Mouse (Mus musculus) intestine, embryonic 15.5 days (tissue): Measurements from ENCODE around the gene Mllt11. TPM values are rescaled to one million over a fixed set of nuclear protein-coding genes. Genes with fewer than 3 reads are reported as not detected.
A peak's percentile ranks its signal among the peaks of the same experiment; 100 is the strongest.

Experiments used
- ATAC-seq: fragments of 200-750 bp; cut with Nextera tagmentation; 2 replicates; pipeline ENCODE4 v1.8.0; 2017; ENCODE audit warnings: moderate TSS enrichment, moderate library complexity
- H3K27ac ChIP-seq: fragments of 300-500 bp; sonication (generic); 2 replicates; pipeline ENCODE4 v1.5.1; 2015; ENCODE audit warnings: mild to moderate bottlenecking, inconsistent platforms
- H3K27me3 ChIP-seq: fragments of 300-500 bp; sonication (generic); replicated peaks from 2 replicates; pipeline ENCODE4 v1.6.1; 2015; ENCODE audit warnings: inconsistent platforms
- H3K36me3 ChIP-seq: fragments of 300-500 bp; sonication (generic); 2 replicates; pipeline ENCODE4 v1.6.1; 2015; ENCODE audit warnings: inconsistent platforms
- H3K4me1 ChIP-seq: fragments of 300-500 bp; sonication (generic); replicated peaks from 2 replicates; pipeline ENCODE4 v1.6.1; 2015; ENCODE audit warnings: inconsistent platforms
- H3K4me2 ChIP-seq: fragments of 300-500 bp; sonication (generic); replicated peaks from 2 replicates; pipeline ENCODE4 v1.6.1; 2015; ENCODE audit warnings: mild to moderate bottlenecking, inconsistent platforms
- H3K4me3 ChIP-seq: fragments of 300-500 bp; sonication (generic); replicated peaks from 2 replicates; pipeline ENCODE4 v1.5.1; 2015; ENCODE audit warnings: inconsistent platforms
- H3K9ac ChIP-seq: fragments of 300-500 bp; sonication (generic); 2 replicates; pipeline ENCODE4 v1.6.1; 2015; ENCODE audit warnings: inconsistent platforms
- H3K9me3 ChIP-seq: fragments of 300-500 bp; sonication (generic); 2 replicates; pipeline ENCODE4 v1.6.1; 2016; ENCODE audit warnings: inconsistent platforms
- WGBS: fragments of 180-500 bp; shearing (Covaris S2); methylation state at CpG from one replicate; pipeline ENCODE4 v1.1.7; 2015; 5-methylcytosine and 5-hydroxymethylcytosine counted together
- polyA plus RNA-seq: library from polyadenylated mRNA; unstranded; fragments of >200 nt; fragmentation: Nextera tagmentation; extraction: Ambion mirVana; gene quantifications from 2 replicates; pipeline ENCODE4 v1.2.1, GENCODE M21; 2015

Gene Mllt11
- 19.0 and 20.2 TPM in 2 replicates for polyA plus RNA-seq

DNA sequence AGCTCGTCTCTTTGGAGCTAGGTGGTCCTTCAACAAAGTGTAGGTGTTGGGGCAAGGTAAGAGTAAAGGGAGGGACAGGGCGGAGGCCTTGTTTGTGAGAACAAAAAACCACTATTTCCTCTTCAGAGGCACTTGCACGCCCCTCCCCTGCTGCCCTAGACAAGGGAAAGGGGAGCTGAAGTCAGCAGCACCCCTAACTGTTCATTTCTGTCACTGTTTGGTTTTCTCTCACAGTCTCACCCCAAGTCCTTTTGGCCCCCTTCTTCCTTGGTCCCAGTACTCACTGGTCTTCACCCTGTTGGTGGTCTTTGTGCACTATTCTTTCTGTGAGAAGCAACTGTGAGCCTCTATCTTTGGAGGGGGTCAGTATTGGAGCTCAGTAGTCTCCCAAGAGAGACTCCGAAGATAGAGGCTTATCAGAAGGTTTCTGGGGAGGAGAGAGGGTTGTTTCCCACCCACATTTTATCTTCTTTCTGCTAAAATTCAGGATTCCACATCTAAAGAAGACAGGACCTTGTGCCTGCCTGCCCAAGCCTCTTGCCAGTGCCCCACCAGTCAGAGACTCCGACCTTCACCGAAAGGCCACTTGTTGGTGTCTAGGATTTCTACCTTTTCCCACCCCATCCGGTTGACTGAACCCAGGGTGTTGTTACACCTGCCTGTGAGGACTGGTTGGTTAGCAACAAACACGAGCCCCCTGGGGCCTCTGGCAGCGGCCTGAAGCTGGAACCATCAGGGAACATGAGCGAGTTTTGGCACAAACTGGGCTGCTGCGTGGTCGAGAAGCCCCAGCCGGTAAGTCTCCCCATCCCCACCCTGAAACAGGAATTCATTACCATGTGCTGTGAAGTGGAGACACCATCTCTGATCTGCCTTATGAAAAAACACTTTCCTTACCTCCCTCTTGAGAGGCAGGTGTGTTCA is at the start of gene Mllt11:
Mllt11 (minus strand) TSS at position 874 of the 924 bp plus-strand sequence.
- Histone ChIP-seq H3K9ac (peak within 1 kb of the TSS; percentile 17; the same call in 1 of the 2 replicates), H3K4me1 (peaks cover 14% of the 10 kb centered on the region), H3K36me3 (peaks cover 40% of the 10 kb centered on the region), H3K4me3 (0 out of 2 replicates have a peak within 1 kb of the TSS, but pooled peaks have one; percentile 87), H3K9me3 (no peaks in the 10 kb centered on the region), H3K27ac (peak within 1 kb of the TSS; percentile 97), H3K27me3 (no peaks in the 10 kb centered on the region), H3K4me2 (peak within 1 kb of the TSS; percentile 86)
- 76% methylated on average over 13 of the region's 13 CpGs for WGBS
- ATAC-seq = no peak

DNA sequence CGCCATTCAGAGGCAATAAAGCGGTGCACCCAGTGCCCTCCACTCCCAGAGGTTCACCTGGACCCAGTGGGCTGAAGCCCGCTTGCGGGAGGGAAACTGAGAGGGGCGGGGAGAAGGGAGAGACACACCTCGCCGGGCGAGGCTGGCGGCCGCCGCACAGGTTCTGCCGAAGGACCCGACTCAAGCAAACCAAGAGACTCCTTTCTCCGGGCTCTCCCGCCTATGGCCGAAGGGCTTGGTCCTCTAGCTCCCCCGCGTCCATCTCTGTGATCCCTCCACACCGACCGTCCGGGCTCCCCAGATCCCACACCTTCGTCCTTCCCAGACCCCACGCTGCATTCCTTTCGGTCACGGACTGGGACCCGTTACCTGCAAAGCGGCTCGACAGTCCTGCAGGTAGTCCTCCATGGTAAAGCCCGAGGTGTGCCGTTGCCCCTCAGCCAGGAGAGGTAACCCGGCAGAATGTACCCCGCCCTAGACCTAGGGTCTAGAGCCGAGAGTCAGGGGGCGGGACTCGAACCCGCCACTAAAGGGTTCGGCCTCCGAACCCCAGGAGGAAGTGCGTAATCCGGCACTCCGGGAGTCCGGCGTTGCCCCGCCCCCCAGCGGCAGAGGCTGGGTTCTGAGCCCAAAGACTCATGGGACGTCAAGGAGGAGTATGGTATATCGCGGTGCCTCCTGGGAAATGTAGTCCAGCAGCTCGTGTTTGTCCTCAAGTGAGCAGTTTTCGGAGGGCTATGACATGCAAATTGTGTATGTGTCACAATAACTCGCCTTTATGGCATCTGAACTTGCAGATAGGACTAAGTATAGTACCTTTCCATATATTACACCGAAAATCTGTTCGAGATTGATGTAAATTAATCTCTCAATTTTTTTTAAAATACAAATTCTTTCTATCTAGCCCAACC is 49.5 kb upstream of the Mllt11 start, which contains the start of the genes Mindy1 and Prune1:
Mindy1 (plus strand) TSS at position 130 of the 911 bp plus-strand sequence.
Prune1 (minus strand) TSS at position 861 of the 911 bp plus-strand sequence.
- Histone ChIP-seq H3K27ac (peak within 1 kb of the TSS; percentile 97), H3K27me3 (no peaks in the 10 kb centered on the region), H3K9me3 (no peaks in the 10 kb centered on the region), H3K36me3 (no peaks in the 10 kb centered on the region), H3K4me2 (peak within 1 kb of the TSS; percentile 79), H3K4me3 (peak within 1 kb of the TSS; percentile 72), H3K9ac (peak within 1 kb of the TSS; percentile 79), H3K4me1 (peaks cover 22% of the 10 kb centered on the region)
- peak; percentile 91 for ATAC-seq
- under 1% methylated on average over 53 of the region's 53 CpGs for WGBS

DNA sequence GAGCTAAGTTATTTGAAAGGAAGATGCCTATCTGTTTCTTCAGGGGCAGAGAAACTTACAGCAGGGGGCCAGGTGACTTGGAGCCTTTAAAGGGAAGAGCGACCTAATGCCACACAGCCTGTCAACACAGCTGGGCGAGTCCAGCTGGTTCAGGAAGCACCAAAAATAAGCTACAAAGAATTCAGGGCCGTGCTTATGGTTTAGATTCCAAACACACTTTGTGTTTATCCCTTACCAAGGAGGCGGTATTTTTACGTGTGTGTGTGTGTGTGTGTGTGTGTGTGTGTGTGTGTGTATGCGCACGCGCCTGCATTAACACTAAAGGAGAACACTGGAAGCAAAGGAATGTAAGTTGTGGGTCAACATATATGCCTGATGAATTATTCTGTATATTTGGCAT is 48.8 kb upstream of the Mllt11 start:
- no peak for ATAC-seq
- peak overlapping the region; percentile 88 for H3K27ac ChIP-seq
- peaks cover 22% of the 10 kb centered on the region for H3K4me1 ChIP-seq
- peak overlapping the region; percentile 79 for H3K9ac ChIP-seq
- peak overlapping the region; percentile 72 for H3K4me3 ChIP-seq
- H3K9me3 ChIP-seq = no peaks in the 10 kb centered on the region
- H3K4me2 ChIP-seq = peak overlapping the region; percentile 79
- H3K27me3 ChIP-seq = no peaks in the 10 kb centered on the region
- no peaks in the 10 kb centered on the region for H3K36me3 ChIP-seq
- 8% methylated on average over 8 of the region's 8 CpGs for WGBS

DNA sequence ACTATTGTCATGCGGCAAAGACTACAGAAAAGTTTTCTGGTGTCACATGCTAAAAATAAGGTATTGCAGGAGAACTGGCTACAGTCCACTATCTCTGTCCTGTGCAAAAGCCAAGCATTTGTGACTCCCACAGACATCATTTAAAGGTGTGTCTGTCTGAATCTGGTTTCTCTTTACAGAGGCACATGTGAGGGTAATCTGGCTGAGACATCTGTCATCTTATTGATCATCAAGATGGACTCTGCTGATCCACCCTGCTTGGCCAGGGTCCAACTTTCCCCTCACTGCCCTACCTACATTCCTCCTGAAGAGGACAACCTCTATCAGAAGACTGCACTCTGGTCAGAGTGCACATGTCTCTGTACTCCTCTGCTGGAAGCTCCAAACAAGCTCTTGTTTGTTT is 45.2 kb upstream of the Mllt11 start:
- WGBS = 88% methylated on average over 1 of the region's 1 CpGs
- H3K27me3 ChIP-seq = no peaks in the 10 kb centered on the region
- H3K9ac ChIP-seq = no peak overlapping the region
- no peaks in the 10 kb centered on the region for H3K36me3 ChIP-seq
- no peak for ATAC-seq
- no peak overlapping the region for H3K4me3 ChIP-seq
- peaks cover 7% of the 10 kb centered on the region; the same call in 1 of the 2 replicates for H3K4me1 ChIP-seq
- H3K27ac ChIP-seq = no peak overlapping the region
- no peak overlapping the region for H3K4me2 ChIP-seq
- H3K9me3 ChIP-seq = no peaks in the 10 kb centered on the region

DNA sequence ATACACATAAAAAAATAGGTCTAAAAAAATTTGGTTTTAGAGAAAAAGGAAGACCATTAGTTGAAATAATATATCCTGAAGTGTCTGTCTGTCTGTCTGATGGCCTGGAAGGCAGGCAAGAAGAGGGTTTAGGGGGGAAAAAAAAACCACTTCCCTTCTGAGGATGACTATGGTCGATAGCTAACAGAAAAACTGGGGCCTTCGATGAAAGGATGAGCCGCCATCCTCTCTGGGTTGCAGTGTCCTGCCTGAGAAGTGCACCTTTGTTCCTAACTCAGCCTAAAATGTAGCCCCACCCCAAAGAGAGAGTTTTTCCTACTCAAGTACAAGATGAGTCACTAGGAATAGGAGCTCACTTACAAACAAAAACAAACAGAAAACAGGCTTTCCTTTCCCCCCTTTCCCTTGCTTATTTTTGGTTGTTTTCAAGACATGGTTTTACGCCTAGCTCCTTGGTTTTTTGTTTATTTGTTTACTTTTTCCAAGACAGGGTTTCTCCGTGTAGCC is 44.5 kb upstream of the Mllt11 start:
- Histone ChIP-seq H3K9ac (no peak overlapping the region), H3K9me3 (no peaks in the 10 kb centered on the region), H3K4me3 (no peak overlapping the region), H3K27me3 (no peaks in the 10 kb centered on the region), H3K4me1 (peaks cover 7% of the 10 kb centered on the region; the same call in 1 of the 2 replicates), H3K4me2 (no peak overlapping the region), H3K27ac (no peak overlapping the region), H3K36me3 (no peaks in the 10 kb centered on the region)
- ATAC-seq = no peak
- WGBS = 65% methylated on average over 5 of the region's 5 CpGs

DNA sequence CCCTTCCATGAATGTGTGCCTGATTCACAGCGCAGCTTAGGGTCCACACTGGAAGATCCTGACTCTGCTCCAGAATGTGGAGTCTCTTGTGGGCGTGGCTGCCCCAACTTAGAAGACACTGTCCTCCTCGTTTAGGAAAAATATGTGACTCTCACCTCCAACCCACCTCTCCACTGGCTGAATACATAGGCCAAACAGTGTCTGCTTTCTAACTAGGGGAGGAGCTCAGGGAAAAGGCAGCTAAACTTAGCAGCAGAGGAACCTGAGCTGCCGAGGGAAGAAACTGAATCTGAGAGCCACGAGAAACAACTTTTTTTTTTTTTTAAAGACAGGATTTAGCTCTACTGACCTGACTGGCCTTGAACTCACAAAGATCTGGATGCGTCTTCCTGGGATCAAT is 43.2 kb upstream of the Mllt11 start:
- Histone ChIP-seq H3K27me3 (no peaks in the 10 kb centered on the region), H3K36me3 (no peaks in the 10 kb centered on the region), H3K4me2 (no peak overlapping the region), H3K27ac (no peak overlapping the region), H3K9me3 (no peaks in the 10 kb centered on the region), H3K9ac (no peak overlapping the region), H3K4me1 (0 out of 2 replicates have a peak, but pooled peaks cover 7% of the 10 kb centered on the region), H3K4me3 (no peak overlapping the region)
- 73% methylated on average over 6 of the region's 6 CpGs for WGBS
- no peak for ATAC-seq

DNA sequence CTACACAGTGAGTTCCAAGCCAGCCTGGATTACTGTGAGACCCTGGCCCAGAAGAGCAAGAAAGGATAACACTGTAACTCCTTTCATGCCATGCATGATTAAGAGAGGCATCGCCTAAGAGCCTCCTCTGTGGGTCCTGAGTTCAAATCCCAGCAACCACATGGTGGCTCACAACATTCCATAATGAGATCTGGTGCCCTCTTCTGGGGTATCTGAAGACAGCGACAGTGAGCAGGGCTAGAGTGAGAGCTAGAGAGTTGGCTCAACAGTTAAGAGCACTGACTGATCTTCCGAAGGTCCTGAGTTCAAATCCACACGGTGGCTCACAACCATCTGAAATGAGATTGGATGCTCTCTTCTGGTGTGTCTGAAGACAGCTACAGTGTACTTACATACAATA is 42.5 kb upstream of the Mllt11 start:
- Histone ChIP-seq H3K9me3 (no peaks in the 10 kb centered on the region), H3K4me1 (0 out of 2 replicates have a peak, but pooled peaks cover 7% of the 10 kb centered on the region), H3K4me3 (no peak overlapping the region), H3K27me3 (no peaks in the 10 kb centered on the region), H3K9ac (no peak overlapping the region), H3K36me3 (no peaks in the 10 kb centered on the region), H3K4me2 (no peak overlapping the region), H3K27ac (no peak overlapping the region)
- ATAC-seq = no peak
- 93% methylated on average over 4 of the region's 4 CpGs for WGBS

DNA sequence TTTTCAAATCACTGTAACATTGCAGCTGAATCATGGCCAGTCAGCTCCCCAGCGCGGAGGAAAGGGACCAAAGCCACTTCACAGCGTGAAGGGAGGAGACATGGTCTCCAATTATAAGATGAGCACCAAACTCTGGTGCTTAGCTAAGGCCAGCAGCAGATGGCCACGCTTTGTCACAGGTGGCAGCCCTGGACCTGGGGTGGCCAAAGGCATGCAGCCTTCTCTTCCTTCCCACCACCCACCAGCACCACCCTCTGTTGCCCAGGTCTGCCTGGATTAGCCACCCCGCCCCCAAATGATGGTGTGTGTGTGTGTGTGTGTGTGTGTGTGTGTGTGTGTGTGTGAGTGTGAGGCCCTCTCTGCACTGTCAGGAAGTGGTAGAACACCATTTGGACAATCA is 41.5 kb upstream of the Mllt11 start:
- ATAC-seq = no peak
- Histone ChIP-seq H3K36me3 (no peaks in the 10 kb centered on the region), H3K9ac (no peak overlapping the region), H3K27me3 (no peaks in the 10 kb centered on the region), H3K27ac (no peak overlapping the region), H3K4me3 (no peak overlapping the region), H3K4me2 (no peak overlapping the region), H3K4me1 (0 out of 2 replicates have a peak, but pooled peaks cover 7% of the 10 kb centered on the region), H3K9me3 (no peaks in the 10 kb centered on the region)
- 89% methylated on average over 5 of the region's 5 CpGs for WGBS

DNA sequence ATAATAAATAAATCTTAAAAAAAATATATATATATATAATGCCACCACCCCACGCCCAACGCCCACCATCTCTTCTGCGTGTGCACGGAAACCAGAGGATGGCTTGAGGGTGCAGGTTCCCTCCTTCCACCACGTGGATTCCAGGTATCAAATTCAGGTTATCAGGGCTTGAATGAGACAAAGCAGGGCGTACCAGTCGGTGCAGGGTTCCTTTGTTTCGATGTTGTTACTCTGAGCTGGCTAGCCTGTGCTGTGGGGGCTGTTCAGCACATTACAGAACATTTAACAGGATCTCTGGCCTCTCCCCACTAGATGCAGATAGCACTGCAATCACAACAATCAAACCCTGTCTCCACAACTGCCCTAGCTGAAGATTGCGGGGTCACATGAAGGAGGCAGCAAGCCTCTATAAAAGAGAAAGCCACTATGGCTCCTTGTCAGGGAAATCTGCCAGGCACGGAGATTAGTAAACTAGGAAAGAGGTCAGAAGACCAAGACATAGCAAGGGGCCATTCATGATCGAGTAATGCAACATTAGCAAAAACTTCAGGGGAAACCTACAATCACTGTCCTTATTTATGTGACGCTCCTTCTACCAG is 38.9 kb upstream of the Mllt11 start:
- H3K27ac ChIP-seq = no peak overlapping the region
- no peak overlapping the region for H3K4me2 ChIP-seq
- no peaks in the 10 kb centered on the region for H3K9me3 ChIP-seq
- H3K4me3 ChIP-seq = no peak overlapping the region
- ATAC-seq = no peak
- WGBS = 83% methylated on average over 12 of the region's 12 CpGs
- H3K27me3 ChIP-seq = no peaks in the 10 kb centered on the region
- H3K36me3 ChIP-seq = 0 out of 2 replicates have a peak, but pooled peaks cover 10% of the 10 kb centered on the region
- no peak overlapping the region for H3K9ac ChIP-seq
- no peaks in the 10 kb centered on the region for H3K4me1 ChIP-seq

DNA sequence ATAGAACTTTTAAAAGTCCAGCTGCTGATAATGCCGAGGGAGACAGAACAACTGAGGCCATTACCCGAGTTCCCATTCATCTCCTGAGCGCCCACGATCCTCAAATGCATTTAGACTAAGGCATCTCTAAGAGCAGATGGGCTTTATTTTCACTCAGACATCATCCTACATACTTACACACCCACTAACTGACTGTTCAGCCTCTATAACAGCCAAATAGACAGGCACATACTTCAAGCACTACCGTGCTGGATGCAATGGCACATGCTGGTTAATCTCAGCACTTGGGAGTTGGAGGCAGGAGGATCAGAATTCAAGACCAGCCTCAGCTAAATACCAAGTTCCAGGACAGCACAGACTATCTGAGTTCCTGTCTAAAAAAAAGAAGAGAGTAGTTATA is 37.8 kb upstream of the Mllt11 start:
- H3K36me3 ChIP-seq = 0 out of 2 replicates have a peak, but pooled peaks cover 10% of the 10 kb centered on the region
- no peaks in the 10 kb centered on the region for H3K4me1 ChIP-seq
- no peak overlapping the region for H3K9ac ChIP-seq
- no peaks in the 10 kb centered on the region for H3K27me3 ChIP-seq
- no peak overlapping the region for H3K4me3 ChIP-seq
- ATAC-seq = no peak
- no peak overlapping the region for H3K27ac ChIP-seq
- H3K4me2 ChIP-seq = no peak overlapping the region
- WGBS = 86% methylated on average over 5 of the region's 5 CpGs
- H3K9me3 ChIP-seq = no peaks in the 10 kb centered on the region

DNA sequence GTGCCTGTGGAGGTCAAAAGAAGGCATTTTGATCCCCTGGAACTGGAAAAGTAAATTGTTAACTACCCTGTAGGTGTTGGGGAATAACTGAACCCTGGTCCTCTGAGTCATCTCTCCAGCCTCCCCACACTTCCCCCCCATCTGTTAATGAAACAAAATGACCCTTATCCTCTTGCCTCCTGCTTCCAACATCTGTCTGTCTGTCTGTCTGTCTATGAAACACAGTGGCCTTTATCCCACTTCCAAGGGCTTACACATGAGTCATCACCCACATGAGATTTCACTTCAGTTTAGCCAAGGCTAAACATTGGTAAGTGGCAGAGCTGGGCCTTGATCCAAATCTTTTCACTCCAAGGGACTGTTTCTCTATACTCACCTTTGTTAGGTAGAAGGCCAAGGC is 35.9 kb upstream of the Mllt11 start:
- no peak; the same call in 1 of the 2 replicates for ATAC-seq
- Histone ChIP-seq H3K36me3 (peaks cover 15% of the 10 kb centered on the region; the same call in 1 of the 2 replicates), H3K4me1 (no peaks in the 10 kb centered on the region), H3K9ac (no peak overlapping the region), H3K9me3 (no peaks in the 10 kb centered on the region), H3K4me2 (no peak overlapping the region), H3K27me3 (no peaks in the 10 kb centered on the region), H3K27ac (no peak overlapping the region), H3K4me3 (no peak overlapping the region)
